Mouse (Mus musculus) limb, embryonic 14.5 days (tissue): ENCODE results near the gene Ehd2. TPM values are rescaled to one million over a fixed set of nuclear protein-coding genes. Genes with fewer than 3 reads are reported as not detected.
A peak's percentile ranks its signal among the peaks of the same experiment; 100 is the strongest.

Source experiments
- ATAC-seq: fragments of 200-750 bp; cut with Nextera tagmentation; 2 replicates; pipeline ENCODE4 v1.8.0; 2017; ENCODE audit warnings: low read depth, moderate number of reproducible peaks, moderate TSS enrichment; ENCODE audit not compliant: low FRiP score
- DNase-seq: peaks from one replicate; pipeline ENCODE4 v3.0.0-alpha.2; 2015; ENCODE audit warnings: low spot score
- H3K27ac ChIP-seq: fragments of 300-500 bp; sonication (generic); replicated peaks from 2 replicates; pipeline ENCODE4 v1.5.1; 2014; ENCODE audit warnings: low read depth, mild to moderate bottlenecking, low read length, moderate library complexity, mixed read lengths
- H3K27me3 ChIP-seq: fragments of 300-500 bp; sonication (generic); 2 replicates; pipeline ENCODE4 v1.6.1; 2014; ENCODE audit warnings: low read length, mixed read lengths; ENCODE audit not compliant: control insufficient read depth, insufficient read depth
- H3K36me3 ChIP-seq: fragments of 300-500 bp; sonication (generic); 2 replicates; pipeline ENCODE4 v1.6.1; 2014; ENCODE audit warnings: mild to moderate bottlenecking, low read length, moderate library complexity, mixed read lengths; ENCODE audit not compliant: control insufficient read depth, insufficient read depth
- H3K4me1 ChIP-seq: fragments of 300-500 bp; sonication (generic); 2 replicates; pipeline ENCODE4 v1.6.1; 2014; ENCODE audit warnings: antibody characterized with exemption, low read length, mixed read lengths; ENCODE audit not compliant: control insufficient read depth, insufficient read depth
- H3K4me2 ChIP-seq: fragments of 300-500 bp; sonication (generic); replicated peaks from 2 replicates; pipeline ENCODE4 v1.6.1; 2014; ENCODE audit warnings: low read depth, mild to moderate bottlenecking, low read length, moderate library complexity; ENCODE audit not compliant: severe bottlenecking
- H3K4me3 ChIP-seq: fragments of 300-500 bp; sonication (generic); replicated peaks from 2 replicates; pipeline ENCODE4 v1.5.1; 2014; ENCODE audit warnings: low read length
- H3K9ac ChIP-seq: fragments of 300-500 bp; sonication (generic); 2 replicates; pipeline ENCODE4 v1.6.1; 2014; ENCODE audit warnings: mild to moderate bottlenecking, low read depth, low read length, moderate library complexity; ENCODE audit not compliant: severe bottlenecking
- H3K9me3 ChIP-seq: fragments of 300-500 bp; sonication (generic); 2 replicates; pipeline ENCODE4 v1.6.1; 2016; ENCODE audit warnings: low read length; ENCODE audit not compliant: control insufficient read depth
- POLR2A ChIP-seq: fragments of 200-500 bp; IDR thresholded peaks from 2 replicates; pipeline ENCODE4 v1.8.0; 2012; ENCODE audit warnings: inconsistent platforms, mild to moderate bottlenecking, moderate library complexity, borderline replicate concordance; ENCODE audit not compliant: insufficient read depth, insufficient read length; ENCODE audit errors: extremely low read depth
- WGBS: fragments of 180-500 bp; shearing (Covaris S2); extraction: QIAGEN DNeasy Blood & Tissue Kit; methylation state at CpG from one replicate; pipeline ENCODE4 v1.1.7; 2014; 5-methylcytosine and 5-hydroxymethylcytosine counted together
- polyA plus RNA-seq, 2 experiments: library from polyadenylated mRNA; depleted of rRNA in 1 of 2; stranded (reverse) in 1 of 2; unstranded in 1 of 2; fragments of >200 nt; fragmentation: Nextera tagmentation in 1 of 2; extraction: Ambion mirVana in 1 of 2; gene quantifications; 2 replicates each; pipeline versions ENCODE4 v1.2.1 to v1.2.3; 2012 to 2014

The Ehd2 gene
- polyA plus RNA-seq, 2 experiments, result 47.6 to 49.3 TPM

DNA sequence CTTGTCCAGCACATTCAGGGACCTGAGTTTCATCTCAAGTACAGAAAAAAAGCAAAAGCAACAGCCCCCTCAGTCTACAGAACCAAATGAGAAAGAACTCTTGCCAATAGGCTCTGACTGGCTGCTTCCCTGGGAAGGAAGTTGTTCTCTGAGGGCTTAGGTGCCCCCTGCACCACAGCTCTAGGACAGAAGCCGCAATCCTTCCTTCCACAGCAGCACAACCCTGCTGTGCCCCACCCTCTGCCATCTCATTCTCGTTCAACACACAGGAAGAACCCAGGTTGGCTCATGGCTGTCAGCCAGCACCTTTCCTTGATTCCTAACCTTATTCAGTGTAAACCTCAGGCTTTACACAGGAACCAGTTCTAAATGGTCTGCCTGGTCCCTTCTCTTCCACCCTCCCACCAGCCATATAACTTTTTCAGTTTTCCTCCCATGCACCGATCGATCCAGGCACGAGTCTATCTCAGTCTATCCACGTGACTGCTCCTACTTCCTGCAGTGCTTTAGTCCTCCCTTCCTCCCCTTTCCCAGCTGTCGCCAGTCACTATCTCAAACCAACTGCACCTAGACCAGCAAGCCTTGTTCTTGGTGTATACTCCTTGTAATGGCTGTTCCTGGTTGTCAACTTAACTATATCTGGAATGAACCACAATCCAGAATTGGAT, 44.2 kb upstream of the Ehd2 start:
- ATAC-seq (no peak), DNase-seq (no peak)
- no peaks in the 10 kb centered on the region for H3K9me3 ChIP-seq
- peaks cover 7% of the 10 kb centered on the region; the same call in 1 of the 2 replicates for H3K36me3 ChIP-seq
- H3K4me3 ChIP-seq, result no peak overlapping the region
- 95% methylated on average over 7 of the region's 7 CpGs for WGBS
- H3K27me3 ChIP-seq, result no peaks in the 10 kb centered on the region
- H3K4me1 ChIP-seq, result peaks cover 6% of the 10 kb centered on the region; the same call in 1 of the 2 replicates
- H3K9ac ChIP-seq, result no peak overlapping the region
- no peak overlapping the region for H3K4me2 ChIP-seq
- H3K27ac ChIP-seq, result no peak overlapping the region
- no peak for TF ChIP-seq POLR2A

GRCm38 (mm10) chr7:16010649-16011048, 43.3 kb upstream of the Ehd2 start:
- H3K9me3 ChIP-seq, result no peaks in the 10 kb centered on the region
- 83% methylated on average over 5 of the region's 5 CpGs for WGBS
- no peaks in the 10 kb centered on the region for H3K27me3 ChIP-seq
- H3K9ac ChIP-seq, result no peak overlapping the region
- DNase-seq, result no peak
- no peak overlapping the region for H3K4me2 ChIP-seq
- H3K4me1 ChIP-seq, result peaks cover 6% of the 10 kb centered on the region; the same call in 1 of the 2 replicates
- H3K36me3 ChIP-seq, result peaks cover 7% of the 10 kb centered on the region
- no peak overlapping the region for H3K4me3 ChIP-seq
- ATAC-seq, result no peak
- no peak for TF ChIP-seq POLR2A
- H3K27ac ChIP-seq, result no peak overlapping the region

DNA sequence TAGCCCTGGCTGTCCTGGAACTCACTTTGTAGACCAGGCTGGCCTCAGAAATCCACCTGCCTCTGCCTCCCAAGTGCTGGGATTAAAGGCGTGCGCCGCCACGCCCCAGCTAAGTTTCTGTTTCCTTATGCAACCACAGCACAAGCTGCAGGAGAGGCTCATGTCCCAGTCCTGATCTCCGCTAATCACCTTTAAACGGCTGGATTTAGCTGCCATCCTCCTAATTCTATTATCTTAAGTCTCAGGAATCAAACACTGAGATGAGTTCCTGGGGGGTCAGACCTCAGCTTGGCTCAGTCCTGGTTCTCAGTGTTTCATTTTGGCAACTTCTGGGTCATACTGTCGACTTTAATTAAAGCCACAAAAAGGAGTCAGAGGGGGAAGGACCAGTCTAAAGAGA, 42.3 kb upstream of the Ehd2 start:
- no peaks in the 10 kb centered on the region for H3K9me3 ChIP-seq
- H3K27me3 ChIP-seq, result no peaks in the 10 kb centered on the region
- H3K27ac ChIP-seq, result no peak overlapping the region
- H3K9ac ChIP-seq, result no peak overlapping the region
- no peak for TF ChIP-seq POLR2A
- DNase-seq, result no peak
- WGBS, result 94% methylated on average over 7 of the region's 7 CpGs
- ATAC-seq, result no peak
- H3K4me1 ChIP-seq, result peaks cover 6% of the 10 kb centered on the region; the same call in 1 of the 2 replicates
- H3K36me3 ChIP-seq, result peaks cover 7% of the 10 kb centered on the region
- no peak overlapping the region for H3K4me3 ChIP-seq
- H3K4me2 ChIP-seq, result no peak overlapping the region

GRCm38 (mm10) chr7:16005020-16005419, 37.7 kb upstream of the Ehd2 start:
- H3K27ac ChIP-seq, result peak overlapping the region; percentile 43; the same call in 1 of the 2 replicates
- no peak overlapping the region for H3K4me3 ChIP-seq
- no peak for TF ChIP-seq POLR2A
- H3K9ac ChIP-seq, result no peak overlapping the region
- H3K9me3 ChIP-seq, result no peaks in the 10 kb centered on the region
- peak; percentile 28 for DNase-seq
- H3K4me2 ChIP-seq, result no peak overlapping the region
- 81% methylated on average over 3 of the region's 3 CpGs for WGBS
- H3K36me3 ChIP-seq, result peaks cover 7% of the 10 kb centered on the region
- H3K4me1 ChIP-seq, result no peaks in the 10 kb centered on the region
- ATAC-seq, result peak; percentile 31; the same call in 1 of the 2 replicates
- H3K27me3 ChIP-seq, result no peaks in the 10 kb centered on the region

DNA sequence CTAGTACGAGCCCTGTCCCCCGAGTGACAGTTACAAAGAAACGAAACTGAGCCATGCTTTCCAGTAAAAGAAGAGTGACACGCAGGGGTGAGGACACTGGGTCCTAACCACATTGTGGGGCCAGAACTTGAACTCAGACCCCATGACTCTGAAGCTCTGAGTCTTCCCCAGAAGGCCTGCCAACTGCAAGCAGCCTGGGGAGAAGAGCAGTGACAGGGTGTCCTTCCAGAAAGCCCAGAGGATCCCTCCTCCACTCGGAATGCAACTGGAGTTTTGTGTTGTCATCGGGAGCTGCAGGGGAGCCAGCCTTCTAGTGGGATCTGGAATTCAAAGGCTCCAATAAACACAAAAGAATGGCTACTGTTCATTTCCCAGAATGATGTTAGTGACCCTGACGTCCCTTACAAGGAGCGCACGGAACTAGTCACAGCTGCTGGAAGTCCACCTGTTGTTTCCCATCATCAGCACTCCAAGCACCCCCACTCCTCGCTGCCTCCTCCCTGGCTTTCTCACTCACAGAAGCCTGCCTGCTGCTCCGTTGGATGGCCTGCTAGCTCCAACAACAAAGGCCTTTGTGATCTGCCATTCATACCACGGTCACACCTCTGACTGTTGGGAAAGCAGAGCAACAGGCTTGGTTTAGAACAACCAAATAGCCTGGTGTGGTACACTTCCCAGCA, 37.0 kb upstream of the Ehd2 start:
- Histone ChIP-seq H3K36me3 (peaks cover 10% of the 10 kb centered on the region), H3K27me3 (no peaks in the 10 kb centered on the region), H3K9ac (no peak overlapping the region), H3K4me3 (no peak overlapping the region), H3K9me3 (no peaks in the 10 kb centered on the region), H3K4me1 (no peaks in the 10 kb centered on the region), H3K27ac (peak overlapping the region; percentile 43; the same call in 1 of the 2 replicates), H3K4me2 (no peak overlapping the region)
- 68% methylated on average over 12 of the region's 12 CpGs for WGBS
- DNase-seq (peak; percentile 68), ATAC-seq (peak; percentile 86)
- no peak for TF ChIP-seq POLR2A
